Mouse (Mus musculus) neural tube, embryonic 15.5 days (tissue): ENCODE measurements at regions not wholly inside any gene's neighbourhood (a gene's known extent, or its start where the extent isn't known, plus 50 kb on each side); places are given as distances from the start of the nearest gene placed in this dataset.

ENCODE experiments used
- ATAC-seq: fragments of 200-750 bp; cut with Nextera tagmentation; 2 replicates; pipeline ENCODE4 v1.8.0; 2017; ENCODE audit warnings: mild to moderate bottlenecking, moderate TSS enrichment, moderate library complexity; ENCODE audit not compliant: low FRiP score
- H3K27ac ChIP-seq: fragments of 300-500 bp; sonication (generic); replicated peaks from 2 replicates; pipeline ENCODE4 v1.5.1; 2015; ENCODE audit warnings: mild to moderate bottlenecking, inconsistent platforms
- H3K27me3 ChIP-seq: fragments of 300-500 bp; sonication (generic); replicated peaks from 2 replicates; pipeline ENCODE4 v1.6.1; 2015; ENCODE audit warnings: inconsistent platforms
- H3K36me3 ChIP-seq: fragments of 300-500 bp; sonication (generic); 2 replicates; pipeline ENCODE4 v1.6.1; 2015; ENCODE audit warnings: inconsistent platforms
- H3K4me1 ChIP-seq: fragments of 300-500 bp; sonication (generic); 2 replicates; pipeline ENCODE4 v1.6.1; 2015; ENCODE audit warnings: inconsistent platforms
- H3K4me2 ChIP-seq: fragments of 300-500 bp; sonication (generic); 2 replicates; pipeline ENCODE4 v1.6.1; 2015; ENCODE audit warnings: inconsistent platforms, mild to moderate bottlenecking, moderate library complexity
- H3K4me3 ChIP-seq: fragments of 300-500 bp; sonication (generic); replicated peaks from 2 replicates; pipeline ENCODE4 v1.5.1; 2015; ENCODE audit warnings: mild to moderate bottlenecking, inconsistent platforms
- H3K9ac ChIP-seq: fragments of 300-500 bp; sonication (generic); replicated peaks from 2 replicates; pipeline ENCODE4 v1.6.1; 2015; ENCODE audit warnings: mild to moderate bottlenecking, inconsistent platforms
- H3K9me3 ChIP-seq: fragments of 300-500 bp; sonication (generic); replicated peaks from 2 replicates; pipeline ENCODE4 v1.6.1; 2016; ENCODE audit warnings: inconsistent platforms
- WGBS: fragments of 180-500 bp; shearing (Covaris S2); methylation state at CpG from one replicate; pipeline ENCODE4 v1.1.7; 2015; ENCODE audit warnings: mixed read lengths; 5-methylcytosine and 5-hydroxymethylcytosine counted together

- no peak overlapping the region for H3K4me2 ChIP-seq
- no peaks in the 10 kb centered on the region for H3K9me3 ChIP-seq
- peak; percentile 84 for ATAC-seq
- peaks cover 6% of the 10 kb centered on the region; the same call in 1 of the 2 replicates for H3K4me1 ChIP-seq
- no peak overlapping the region for H3K9ac ChIP-seq
- H3K27ac ChIP-seq, result 0 out of 2 replicates have a peak overlapping the region, but pooled peaks have one; percentile 48
- H3K27me3 ChIP-seq, result no peaks in the 10 kb centered on the region
- H3K4me3 ChIP-seq, result no peak overlapping the region
- WGBS, result 23% methylated on average over 7 of the region's 7 CpGs
- no peaks in the 10 kb centered on the region for H3K36me3 ChIP-seq
These were observed 143.4 kb upstream of the Lrrn1 start for GRCm38 (mm10) chr6:107386094-107386678.

DNA sequence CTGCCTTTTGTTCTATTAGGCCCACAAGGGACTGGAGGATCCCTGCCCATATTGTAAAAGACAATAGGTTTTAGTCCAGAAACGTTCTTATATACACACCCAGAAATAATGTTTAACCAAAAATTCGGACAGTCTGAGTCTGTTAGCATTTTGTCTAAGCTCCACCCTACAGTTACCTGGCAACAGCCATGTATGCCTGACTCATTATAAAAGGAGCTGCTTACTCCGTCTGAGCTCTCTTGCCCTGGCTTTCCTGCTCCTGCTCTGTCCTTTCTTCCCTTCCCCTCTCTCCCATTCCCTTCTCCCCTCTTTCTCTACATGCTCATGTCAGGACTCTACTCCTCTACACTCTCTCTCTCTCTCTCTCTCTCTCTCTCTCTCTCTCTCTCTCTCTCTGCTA lies 139.7 kb upstream of the Lrrn1 start:
- ATAC-seq, result no peak
- Histone ChIP-seq H3K9me3 (no peaks in the 10 kb centered on the region), H3K9ac (no peak overlapping the region), H3K27me3 (no peaks in the 10 kb centered on the region), H3K27ac (no peak overlapping the region), H3K4me2 (no peak overlapping the region), H3K36me3 (no peaks in the 10 kb centered on the region), H3K4me3 (no peak overlapping the region), H3K4me1 (peaks cover 6% of the 10 kb centered on the region; the same call in 1 of the 2 replicates)
- WGBS, result 40% methylated on average over 3 of the region's 3 CpGs

- Histone ChIP-seq H3K4me3 (no peak overlapping the region), H3K4me1 (no peaks in the 10 kb centered on the region)
- WGBS, result 47% methylated on average over 2 of the region's 2 CpGs
These were observed 135.0 kb upstream of the Lrrn1 start for GRCm38 (mm10) chr6:107394611-107395010.

GRCm38 (mm10) chr6:107415766-107416165 lies 113.8 kb upstream of the Lrrn1 start:
- Histone ChIP-seq H3K4me1 (no peaks in the 10 kb centered on the region), H3K27ac (no peak overlapping the region), H3K4me3 (no peak overlapping the region), H3K27me3 (no peaks in the 10 kb centered on the region), H3K9me3 (no peaks in the 10 kb centered on the region), H3K9ac (no peak overlapping the region), H3K4me2 (no peak overlapping the region), H3K36me3 (no peaks in the 10 kb centered on the region)
- ATAC-seq, result no peak
- 83% methylated on average over 4 of the region's 4 CpGs for WGBS

More at GRCm38 (mm10) chr6:107394611-107395010, 135.0 kb upstream of the Lrrn1 start:
- H3K4me2 ChIP-seq, result no peak overlapping the region
- no peak for ATAC-seq
- no peak overlapping the region for H3K27ac ChIP-seq
- H3K27me3 ChIP-seq, result no peaks in the 10 kb centered on the region
- no peaks in the 10 kb centered on the region for H3K9me3 ChIP-seq
- no peak overlapping the region for H3K9ac ChIP-seq
- no peaks in the 10 kb centered on the region for H3K36me3 ChIP-seq

DNA sequence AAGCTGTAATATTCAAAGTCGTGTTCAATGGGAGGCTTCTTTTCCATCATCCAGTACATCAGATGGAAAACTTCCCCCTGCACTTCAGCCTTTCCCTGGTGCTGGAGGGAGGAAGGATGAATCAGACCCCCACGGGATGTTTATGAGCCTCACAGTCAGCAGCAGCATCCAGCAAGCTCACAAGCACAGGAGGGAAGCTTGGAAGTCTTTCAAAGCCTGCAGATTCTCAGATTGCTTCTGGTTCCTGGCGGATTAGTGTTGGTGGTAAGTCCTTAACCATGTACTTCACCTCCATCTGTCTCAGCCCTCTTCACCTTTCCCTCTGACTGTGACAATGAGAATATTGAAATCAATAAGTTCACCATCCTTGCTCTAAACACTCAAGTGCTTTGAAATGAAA lies 107.5 kb upstream of the Lrrn1 start:
- no peak for ATAC-seq
- H3K9me3 ChIP-seq, result no peaks in the 10 kb centered on the region
- H3K27me3 ChIP-seq, result no peaks in the 10 kb centered on the region
- H3K27ac ChIP-seq, result no peak overlapping the region
- H3K9ac ChIP-seq, result no peak overlapping the region
- H3K36me3 ChIP-seq, result no peaks in the 10 kb centered on the region
- 42% methylated on average over 3 of the region's 3 CpGs for WGBS
- H3K4me1 ChIP-seq, result no peaks in the 10 kb centered on the region
- H3K4me3 ChIP-seq, result no peak overlapping the region
- H3K4me2 ChIP-seq, result no peak overlapping the region

DNA sequence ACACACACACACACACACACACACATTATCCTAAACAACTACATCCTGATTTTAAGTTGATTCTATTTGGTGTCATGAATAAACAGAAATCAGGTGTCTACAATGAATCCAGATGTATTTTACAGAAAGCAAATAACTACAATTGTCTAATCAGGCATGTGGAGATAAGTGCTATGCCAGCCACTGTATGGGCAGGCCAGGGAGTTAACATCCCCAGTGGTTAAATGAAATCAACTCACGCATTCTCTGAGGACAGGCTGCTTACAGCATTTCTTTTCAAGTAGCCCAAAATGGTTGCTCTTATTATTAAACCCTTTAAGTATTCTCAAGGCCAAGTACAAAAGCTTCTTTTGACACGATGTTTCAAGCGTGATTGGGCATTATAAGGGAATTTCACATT lies 103.0 kb upstream of the Lrrn1 start:
- no peaks in the 10 kb centered on the region for H3K36me3 ChIP-seq
- 68% methylated on average over 3 of the region's 3 CpGs for WGBS
- H3K9me3 ChIP-seq, result no peaks in the 10 kb centered on the region
- no peak overlapping the region for H3K4me3 ChIP-seq
- no peaks in the 10 kb centered on the region for H3K27me3 ChIP-seq
- no peak overlapping the region for H3K4me2 ChIP-seq
- no peaks in the 10 kb centered on the region; the same call in 1 of the 2 replicates for H3K4me1 ChIP-seq
- no peak overlapping the region for H3K27ac ChIP-seq
- ATAC-seq, result no peak
- no peak overlapping the region for H3K9ac ChIP-seq

DNA sequence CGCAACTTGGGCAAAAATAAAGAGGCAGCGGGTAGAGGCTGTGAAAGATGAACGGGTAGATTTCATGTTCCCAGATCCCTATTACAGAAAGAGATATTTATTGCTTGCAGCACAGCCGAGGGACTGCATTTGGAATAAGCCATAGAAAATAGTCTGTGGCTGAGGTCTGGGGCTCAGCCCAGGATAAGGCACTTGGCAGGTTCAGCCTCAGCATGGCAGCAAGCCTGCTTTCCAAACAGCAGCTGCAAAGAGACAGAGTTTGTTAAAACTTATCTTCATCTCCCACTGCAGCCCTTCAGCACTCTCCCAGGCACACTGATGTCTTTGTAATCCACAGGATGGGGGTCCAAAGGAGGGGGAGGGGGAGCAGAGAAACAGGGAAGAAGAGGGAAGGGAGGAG lies 98.5 kb upstream of the Lrrn1 start:
- Histone ChIP-seq H3K27me3 (no peaks in the 10 kb centered on the region), H3K9me3 (no peaks in the 10 kb centered on the region), H3K4me3 (no peak overlapping the region), H3K27ac (no peak overlapping the region), H3K9ac (no peak overlapping the region), H3K36me3 (no peaks in the 10 kb centered on the region), H3K4me2 (no peak overlapping the region), H3K4me1 (no peaks in the 10 kb centered on the region; the same call in 1 of the 2 replicates)
- peak; percentile 38; the same call in 1 of the 2 replicates for ATAC-seq
- 52% methylated on average over 4 of the region's 4 CpGs for WGBS

DNA sequence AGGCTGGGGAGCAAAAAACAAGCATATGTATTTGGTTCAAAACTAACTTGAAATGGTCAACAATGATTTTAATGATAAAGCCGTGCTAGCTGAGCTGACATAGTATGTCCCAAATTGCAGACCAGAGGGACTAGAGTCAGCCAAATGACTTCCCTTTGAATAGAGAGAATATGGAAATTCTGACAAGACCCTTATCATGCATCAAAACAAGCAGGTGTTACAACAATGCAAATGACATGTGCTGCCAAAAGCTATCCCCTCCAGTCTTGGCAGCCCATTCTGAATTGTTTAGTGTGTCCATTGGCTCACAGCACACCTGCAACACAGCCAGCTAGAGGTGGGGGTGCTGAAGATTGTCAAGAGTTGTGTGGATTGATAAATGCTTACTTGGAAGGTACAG lies 87.5 kb upstream of the Lrrn1 start:
- no peak for ATAC-seq
- H3K4me2 ChIP-seq, result no peak overlapping the region
- H3K27ac ChIP-seq, result no peak overlapping the region
- WGBS, result 49% methylated on average over 1 of the region's 1 CpGs
- H3K4me1 ChIP-seq, result no peaks in the 10 kb centered on the region
- H3K4me3 ChIP-seq, result no peak overlapping the region
- no peaks in the 10 kb centered on the region for H3K27me3 ChIP-seq
- H3K9me3 ChIP-seq, result no peaks in the 10 kb centered on the region
- H3K9ac ChIP-seq, result no peak overlapping the region
- H3K36me3 ChIP-seq, result no peaks in the 10 kb centered on the region

GRCm38 (mm10) chr6:107444336-107444735 lies 85.2 kb upstream of the Lrrn1 start:
- H3K4me1 ChIP-seq, result no peaks in the 10 kb centered on the region
- ATAC-seq, result no peak
- H3K27me3 ChIP-seq, result no peaks in the 10 kb centered on the region
- 78% methylated on average over 3 of the region's 3 CpGs for WGBS
- no peak overlapping the region for H3K9ac ChIP-seq
- no peak overlapping the region for H3K4me2 ChIP-seq
- no peaks in the 10 kb centered on the region for H3K36me3 ChIP-seq
- no peak overlapping the region for H3K4me3 ChIP-seq
- no peak overlapping the region for H3K27ac ChIP-seq
- H3K9me3 ChIP-seq, result no peaks in the 10 kb centered on the region

GRCm38 (mm10) chr6:107459220-107459619 lies 70.3 kb upstream of the Lrrn1 start:
- Histone ChIP-seq H3K9me3 (no peaks in the 10 kb centered on the region), H3K4me1 (no peaks in the 10 kb centered on the region), H3K27me3 (no peaks in the 10 kb centered on the region), H3K4me3 (no peak overlapping the region), H3K27ac (no peak overlapping the region), H3K9ac (no peak overlapping the region), H3K4me2 (no peak overlapping the region), H3K36me3 (no peaks in the 10 kb centered on the region)
- WGBS, result 92% methylated on average over 1 of the region's 1 CpGs
- ATAC-seq, result no peak

DNA sequence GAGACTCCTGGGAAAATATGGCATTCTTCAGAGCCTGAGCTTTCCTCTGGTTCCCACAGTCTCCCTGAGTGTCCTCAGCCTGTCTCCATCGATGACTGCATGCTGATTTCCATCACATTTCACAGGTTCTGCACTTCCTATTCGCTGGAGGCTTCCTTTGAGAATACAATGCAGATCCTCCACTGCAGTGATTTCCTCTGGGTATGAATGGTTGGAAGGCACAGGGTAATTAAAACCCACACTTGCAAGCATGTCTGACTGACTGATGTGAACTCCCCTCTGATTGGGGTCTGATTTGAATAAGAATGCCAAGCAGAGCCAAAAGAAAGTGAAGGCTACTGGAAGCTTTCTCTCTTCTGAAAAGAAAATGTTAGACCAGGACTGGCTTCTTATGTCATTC lies 67.1 kb upstream of the Lrrn1 start:
- Histone ChIP-seq H3K9me3 (no peaks in the 10 kb centered on the region), H3K9ac (no peak overlapping the region), H3K4me3 (no peak overlapping the region), H3K36me3 (no peaks in the 10 kb centered on the region), H3K27me3 (no peaks in the 10 kb centered on the region), H3K4me1 (no peaks in the 10 kb centered on the region), H3K4me2 (no peak overlapping the region), H3K27ac (no peak overlapping the region)
- no peak for ATAC-seq
- 7% methylated on average over 2 of the region's 2 CpGs for WGBS

DNA sequence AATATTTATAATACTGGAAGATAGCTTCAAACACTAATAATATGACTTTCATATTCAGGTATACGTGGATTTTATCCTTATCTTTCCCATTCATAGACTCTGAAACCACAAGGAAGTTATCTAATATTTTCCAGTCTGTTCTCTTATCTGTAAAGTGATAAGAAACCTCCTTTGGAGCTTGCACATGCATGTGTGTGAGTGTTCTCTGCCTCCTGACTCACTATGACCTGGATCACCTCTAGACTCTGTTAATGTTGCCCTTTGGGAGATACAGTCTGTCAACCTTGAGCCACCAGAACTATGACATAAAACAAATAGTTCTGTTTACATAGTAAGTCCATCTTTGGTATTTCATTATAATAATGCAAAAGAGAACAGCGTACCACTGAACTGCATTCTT lies 56.2 kb upstream of the Lrrn1 start:
- H3K4me1 ChIP-seq, result no peaks in the 10 kb centered on the region
- 88% methylated on average over 2 of the region's 2 CpGs for WGBS
- no peak overlapping the region for H3K27ac ChIP-seq
- H3K9ac ChIP-seq, result no peak overlapping the region
- no peaks in the 10 kb centered on the region for H3K9me3 ChIP-seq
- no peaks in the 10 kb centered on the region for H3K27me3 ChIP-seq
- H3K36me3 ChIP-seq, result no peaks in the 10 kb centered on the region
- no peak overlapping the region for H3K4me3 ChIP-seq
- ATAC-seq, result no peak
- H3K4me2 ChIP-seq, result no peak overlapping the region

DNA sequence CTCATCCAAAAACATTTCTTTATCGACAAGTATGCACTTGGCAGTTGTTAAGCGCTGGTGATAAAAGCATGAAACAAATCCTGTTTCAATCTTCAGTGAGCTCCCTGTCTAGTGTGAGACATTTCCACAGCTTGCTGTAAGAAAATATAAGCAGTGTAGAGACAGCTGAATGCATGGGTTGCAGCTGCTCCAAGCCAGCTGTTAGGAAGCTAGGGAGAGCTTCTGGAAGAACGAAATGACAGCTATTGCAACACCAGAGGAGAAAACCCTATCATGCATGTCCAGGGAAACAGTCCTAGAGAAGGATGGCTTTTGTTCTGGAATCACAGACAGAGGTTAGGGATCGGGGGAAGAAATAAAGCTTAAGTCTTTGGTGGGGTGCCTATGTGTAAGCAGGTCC lies 55.4 kb upstream of the Lrrn1 start:
- Histone ChIP-seq H3K27ac (no peak overlapping the region), H3K4me3 (no peak overlapping the region), H3K9ac (no peak overlapping the region), H3K9me3 (no peaks in the 10 kb centered on the region), H3K4me1 (no peaks in the 10 kb centered on the region), H3K27me3 (no peaks in the 10 kb centered on the region), H3K4me2 (no peak overlapping the region), H3K36me3 (no peaks in the 10 kb centered on the region)
- 77% methylated on average over 4 of the region's 4 CpGs for WGBS
- no peak for ATAC-seq
